Mouse (Mus musculus): Measurements from ENCODE around the gene Gripap1.

GRCm38 (mm10) chrX:7865343-7865742 lies 75.8 kb downstream of the Gripap1 start:
- TF ChIP-seq EP300 (IDR thresholded peaks at IDR 0.05) (no peak), CTCF (IDR thresholded peaks at IDR 0.05) (no peak)

All from lung, postnatal 0 days (tissue).